Mouse (Mus musculus): ENCODE results near the gene Hmgcl. TPM values are rescaled to one million over a fixed set of nuclear protein-coding genes. Genes with fewer than 3 reads are reported as not detected.
"Not testable (repeated sequence)": the region's sequence is repeated elsewhere in the genome, so short reads cannot be mapped to it uniquely, and the experiment has no call there.

The Hmgcl gene
- total and polyA plus RNA-seq, 3 experiments, result 71.9 to 80.4 (median 72.6) TPM

GRCm38 (mm10) chr4:135972556-135972906 is 26.3 kb downstream of the Hmgcl start, which contains the start of gene Lypla2:
TSS of gene Lypla2 (minus strand) at chr4:135972626.
- 1% methylated on average over 19 of the region's 19 CpGs for WGBS
- TF ChIP-seq CTCF (IDR thresholded peaks at IDR 0.05), result peak; percentile 17
- TF ChIP-seq POLR2A (IDR thresholded peaks at IDR 0.05; ENCODE audit: insufficient read depth, low read depth, low read length), result peak; percentile 74
- peak; percentile 76; the same call in 1 of the 2 replicates for TF ChIP-seq EP300 (IDR thresholded peaks at IDR 0.05; ENCODE audit: insufficient read depth, low read depth, low read length)

GRCm38 (mm10) chr4:135972911-135973811 is 26.9 kb downstream of the Hmgcl start:
- Histone ChIP-seq H3K4me3 (peak overlapping the region; percentile 96), H3K79me2 (replicated peaks; ENCODE audit: control insufficient read depth, insufficient read depth, low read length) (peaks cover 2% of the 10 kb centered on the region; the same call in 1 of the 2 replicates), H3K9ac (ENCODE audit: low read depth, low read length) (peak overlapping the region; percentile 8; the same call in 1 of the 2 replicates), H3K27ac (peak overlapping the region; percentile 86), H3K4me1 (ENCODE audit: control insufficient read depth, insufficient read depth, low read length) (peaks cover 7% of the 10 kb centered on the region), H3K36me3 (ENCODE audit: control insufficient read depth, insufficient read depth, low read length) (no peaks in the 10 kb centered on the region), H3K27me3 (ENCODE audit: control insufficient read depth, insufficient read depth, low read length) (no peaks in the 10 kb centered on the region)
- peak; percentile 18 to 38 for DNase-seq
- TF ChIP-seq POLR2A (IDR thresholded peaks at IDR 0.05; ENCODE audit: insufficient read depth, low read depth, low read length) (no peak), CTCF (IDR thresholded peaks at IDR 0.05) (no peak)
- intact Hi-C loops (cut with DNase I), result loop anchor here (10.0 kb wide), 1 partner anchor 182 kb away; no protein-coding TSS in a partner anchor
- 31% methylated on average over 13 of the region's 13 CpGs for WGBS

More at GRCm38 (mm10) chr4:135972556-135972906, 26.3 kb downstream of the Hmgcl start, which contains the start of gene Lypla2:
- Histone ChIP-seq H3K27ac (peak within 1 kb of the TSS; percentile 86), H3K9ac (ENCODE audit: low read depth, low read length) (peak within 1 kb of the TSS; percentile 91), H3K36me3 (ENCODE audit: control insufficient read depth, insufficient read depth, low read length) (no peaks in the 10 kb centered on the region), H3K4me1 (ENCODE audit: control insufficient read depth, insufficient read depth, low read length) (peaks cover 7% of the 10 kb centered on the region), H3K79me2 (replicated peaks; ENCODE audit: control insufficient read depth, insufficient read depth, low read length) (peaks cover 2% of the 10 kb centered on the region; the same call in 1 of the 2 replicates), H3K27me3 (ENCODE audit: control insufficient read depth, insufficient read depth, low read length) (no peaks in the 10 kb centered on the region), H3K4me3 (peak within 1 kb of the TSS; percentile 96)
- peak; percentile 92 for DNase-seq
- intact Hi-C loops (cut with DNase I), result loop anchor here (10.0 kb wide), 1 partner anchor 182 kb away; no protein-coding TSS in a partner anchor

GRCm38 (mm10) chr4:135976146-135976545 is 29.9 kb downstream of the Hmgcl start:
- peaks cover 2% of the 10 kb centered on the region; the same call in 1 of the 2 replicates for H3K79me2 ChIP-seq (replicated peaks; ENCODE audit: control insufficient read depth, insufficient read depth, low read length)
- H3K27me3 ChIP-seq (ENCODE audit: control insufficient read depth, insufficient read depth, low read length), result no peaks in the 10 kb centered on the region
- H3K36me3 ChIP-seq (ENCODE audit: control insufficient read depth, insufficient read depth, low read length), result no peaks in the 10 kb centered on the region
- H3K4me3 ChIP-seq, result no peak overlapping the region
- no peak overlapping the region for H3K27ac ChIP-seq
- TF ChIP-seq EP300 (IDR thresholded peaks at IDR 0.05; ENCODE audit: insufficient read depth, low read depth, low read length) (no peak), CTCF (IDR thresholded peaks at IDR 0.05) (no peak), POLR2A (IDR thresholded peaks at IDR 0.05; ENCODE audit: insufficient read depth, low read depth, low read length) (no peak)
- WGBS, result 91% methylated on average over 12 of the region's 12 CpGs
- DNase-seq, result no peak
- H3K9ac ChIP-seq (ENCODE audit: low read depth, low read length), result no peak overlapping the region
- H3K4me1 ChIP-seq (ENCODE audit: control insufficient read depth, insufficient read depth, low read length), result peaks cover 7% of the 10 kb centered on the region
- intact Hi-C loops (cut with DNase I), result loop anchor here (10.0 kb wide), 1 partner anchor 179 kb away; no protein-coding TSS in a partner anchor

- H3K4me1 ChIP-seq (ENCODE audit: control insufficient read depth, insufficient read depth, low read length); H3K27me3 ChIP-seq (ENCODE audit: control insufficient read depth, insufficient read depth, low read length); H3K27ac ChIP-seq; DNase-seq; H3K4me3 ChIP-seq; intact Hi-C loops (cut with DNase I); H3K36me3 ChIP-seq (ENCODE audit: control insufficient read depth, insufficient read depth, low read length); H3K9ac ChIP-seq (ENCODE audit: low read depth, low read length); H3K79me2 ChIP-seq (replicated peaks; ENCODE audit: control insufficient read depth, insufficient read depth, low read length): not testable (repeated sequence)
- 92% methylated on average over 5 of the region's 5 CpGs for WGBS
Measured at GRCm38 (mm10) chr4:135980223-135980622, 34.0 kb downstream of the Hmgcl start.

- H3K36me3 ChIP-seq (ENCODE audit: control insufficient read depth, insufficient read depth, low read length), result no peaks in the 10 kb centered on the region
Measured at GRCm38 (mm10) chr4:135981524-135982063, 35.3 kb downstream of the Hmgcl start.

GRCm38 (mm10) chr4:135984556-135984955 is 38.3 kb downstream of the Hmgcl start:
- Histone ChIP-seq H3K36me3 (ENCODE audit: control insufficient read depth, insufficient read depth, low read length) (no peaks in the 10 kb centered on the region), H3K4me3 (no peak overlapping the region), H3K9ac (ENCODE audit: low read depth, low read length) (no peak overlapping the region), H3K79me2 (replicated peaks; ENCODE audit: control insufficient read depth, insufficient read depth, low read length) (no peaks in the 10 kb centered on the region), H3K27ac (no peak overlapping the region), H3K27me3 (ENCODE audit: control insufficient read depth, insufficient read depth, low read length) (no peaks in the 10 kb centered on the region), H3K4me1 (ENCODE audit: control insufficient read depth, insufficient read depth, low read length) (peaks cover 4% of the 10 kb centered on the region)
- intact Hi-C loops (cut with DNase I), result no loop called here
- TF ChIP-seq EP300 (IDR thresholded peaks at IDR 0.05; ENCODE audit: insufficient read depth, low read depth, low read length) (no peak), CTCF (IDR thresholded peaks at IDR 0.05) (no peak), POLR2A (IDR thresholded peaks at IDR 0.05; ENCODE audit: insufficient read depth, low read depth, low read length) (no peak)
- 80% methylated on average over 5 of the region's 5 CpGs for WGBS
- no peak for DNase-seq

More at GRCm38 (mm10) chr4:135981524-135982063, 35.3 kb downstream of the Hmgcl start:
- Histone ChIP-seq H3K79me2 (replicated peaks; ENCODE audit: control insufficient read depth, insufficient read depth, low read length) (no peaks in the 10 kb centered on the region), H3K4me3 (no peak overlapping the region), H3K4me1 (ENCODE audit: control insufficient read depth, insufficient read depth, low read length) (peaks cover 4% of the 10 kb centered on the region), H3K9ac (ENCODE audit: low read depth, low read length) (no peak overlapping the region), H3K27ac (no peak overlapping the region), H3K27me3 (ENCODE audit: control insufficient read depth, insufficient read depth, low read length) (no peaks in the 10 kb centered on the region)
- no peak for TF ChIP-seq POLR2A (IDR thresholded peaks at IDR 0.05; ENCODE audit: insufficient read depth, low read depth, low read length)
- TF ChIP-seq EP300 (IDR thresholded peaks at IDR 0.05; ENCODE audit: insufficient read depth, low read depth, low read length), result no peak
- no peak for TF ChIP-seq CTCF (IDR thresholded peaks at IDR 0.05)
- DNase-seq, result no peak
- intact Hi-C loops (cut with DNase I), result no loop called here
- WGBS, result 55% methylated on average over 7 of the region's 7 CpGs

All from heart, adult 2 months (tissue).